Mouse (Mus musculus) testis, adult 2 months (tissue): ENCODE data around the gene Lmod2.

ENCODE experiments used
- CTCF ChIP-seq: fragments of 200-500 bp; IDR thresholded peaks from 2 replicates; pipeline ENCODE4 v1.5.1; 2012; ENCODE audit warnings: low read depth, mild to moderate bottlenecking, inconsistent platforms, low read length, moderate library complexity; ENCODE audit not compliant: control insufficient read depth, insufficient read depth, insufficient replicate concordance
- POLR2A ChIP-seq: fragments of 200-500 bp; IDR thresholded peaks from 2 replicates; pipeline ENCODE4 v1.6.1; 2012; ENCODE audit warnings: low read depth, mild to moderate bottlenecking, inconsistent platforms, low read length, moderate library complexity; ENCODE audit not compliant: control insufficient read depth

DNA sequence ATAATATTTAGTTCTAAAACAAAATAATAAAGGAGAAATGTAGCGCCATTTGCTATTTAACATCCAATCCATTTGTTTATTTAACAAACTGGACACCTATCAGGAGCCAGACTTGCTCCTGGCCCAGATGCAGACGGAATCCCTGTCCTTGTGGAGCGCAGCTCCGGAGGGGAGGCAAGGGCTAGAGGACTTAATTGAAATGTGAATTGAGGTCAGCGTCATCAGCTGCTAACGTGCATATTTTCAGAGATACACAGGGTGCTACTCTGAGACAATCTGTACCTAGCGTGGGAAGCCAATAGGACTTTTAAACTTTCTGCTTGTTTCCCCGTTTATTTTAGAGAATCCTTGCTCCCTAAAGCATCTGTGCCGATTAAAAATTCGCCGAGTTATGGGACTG is 27.3 kb upstream of the Lmod2 start:
- TF ChIP-seq CTCF (no peak), POLR2A (no peak)
